In genomic region chr13:26510448-26510847, GRCm38 (mm10) we compare ENCODE assay signal across 28 mouse cellular contexts.
DNase-seq lines count a peak whose midpoint lies in the region; ATAC-seq and TF ChIP-seq lines count a peak whose summit lies in the region.
"Had no signal": no experiment of that assay in that cellular context is flagged by ENCODE, and none has a peak within 500 bp of the region (broad histone marks: within the 10 kb centered on the region; RNA-seq: fewer than 3 reads in every experiment).

No protein-coding gene starts in this region.

- ATAC-seq in forebrain, embryonic 14.5 days, result peak; percentile 61; the same call in 1 of the 2 replicates
- no peak for ATAC-seq in kidney, postnatal 0 days (replicated peaks; ENCODE audit: low FRiP score, low read depth)
- no peak for ATAC-seq in kidney, embryonic 16.5 days (ENCODE audit: low FRiP score, low TSS enrichment)
- ATAC-seq in midbrain, embryonic 14.5 days (ENCODE audit: low FRiP score, low TSS enrichment), result no peak
- ATAC-seq in midbrain, embryonic 16.5 days, result no peak
- ATAC-seq: hindbrain, embryonic 16.5 days; intestine, embryonic 15.5 days; lung, postnatal 0 days had no signal

- no peak overlapping the region for H3K4me2 ChIP-seq in forebrain, embryonic 14.5 days (ENCODE audit: low read length)
- H3K4me2 ChIP-seq in kidney, postnatal 0 days (ENCODE audit: low read length), result no peak overlapping the region
- H3K4me2 ChIP-seq in kidney, embryonic 16.5 days (replicated peaks; ENCODE audit: low read depth, low read length), result no peak overlapping the region
- no peak overlapping the region for H3K4me2 ChIP-seq in midbrain, embryonic 14.5 days (ENCODE audit: low read length)
- no peak overlapping the region for H3K4me2 ChIP-seq in midbrain, embryonic 16.5 days (ENCODE audit: low read length)
- H3K4me2 ChIP-seq: intestine, embryonic 15.5 days; limb, embryonic 15.5 days; liver, embryonic 13.5 days; neural tube, embryonic 13.5 days had no signal

- peak; percentile 78 for DNase-seq in forebrain, embryonic 14.5 days (ENCODE audit: low spot score)
- no peak for DNase-seq in forebrain, embryonic 10.5 days (ENCODE audit: extremely low spot score, low spot score)
- peak; percentile 23 for DNase-seq in kidney, postnatal 0 days (ENCODE audit: low spot score)
- DNase-seq in midbrain, embryonic 14.5 days, result peak; percentile 25
- no peak for DNase-seq in spleen, postnatal 4 days (ENCODE audit: low spot score in 2 of 2)
- DNase-seq: adrenal gland, postnatal 36 days; cerebellum, adult 9-10 months; gastrocnemius, postnatal 14 days; heart, postnatal 14 days; kidney, adult 2 months; kidney, postnatal 36 days; liver, embryonic 13.5 days; lung, adult 18-20 months; lung, postnatal 4 days; right cerebral cortex, postnatal 4 days; thymus, adult 2 months; thymus, postnatal 36 days had no signal

- H3K9me3 ChIP-seq in forebrain, embryonic 14.5 days (replicated peaks; ENCODE audit: control insufficient read depth, low read length), result no peaks in the 10 kb centered on the region
- no peaks in the 10 kb centered on the region for H3K9me3 ChIP-seq in forebrain, embryonic 10.5 days
- no peaks in the 10 kb centered on the region for H3K9me3 ChIP-seq in kidney, postnatal 0 days (replicated peaks; ENCODE audit: low read length)
- H3K9me3 ChIP-seq in kidney, embryonic 16.5 days (ENCODE audit: low read length), result no peaks in the 10 kb centered on the region
- H3K9me3 ChIP-seq in midbrain, embryonic 14.5 days (ENCODE audit: control insufficient read depth, low read length), result no peaks in the 10 kb centered on the region
- H3K9me3 ChIP-seq in midbrain, embryonic 16.5 days (replicated peaks; ENCODE audit: control insufficient read depth, low read length, poor library complexity, severe bottlenecking), result no peaks in the 10 kb centered on the region
- H3K9me3 ChIP-seq: hindbrain, embryonic 10.5 days; intestine, embryonic 15.5 days; limb, embryonic 10.5 days; limb, embryonic 15.5 days; liver, embryonic 13.5 days; megakaryocyte, embryonic 14.5 days; neural tube, embryonic 13.5 days had no signal

- no peaks in the 10 kb centered on the region for H3K4me1 ChIP-seq in forebrain, embryonic 14.5 days (ENCODE audit: control insufficient read depth, insufficient read depth, low read length)
- no peaks in the 10 kb centered on the region for H3K4me1 ChIP-seq in forebrain, embryonic 10.5 days
- no peaks in the 10 kb centered on the region for H3K4me1 ChIP-seq in kidney, postnatal 0 days (replicated peaks; ENCODE audit: insufficient read depth, low read length)
- H3K4me1 ChIP-seq in kidney, embryonic 16.5 days (ENCODE audit: insufficient read depth, low read length), result no peaks in the 10 kb centered on the region
- H3K4me1 ChIP-seq in midbrain, embryonic 14.5 days (ENCODE audit: control insufficient read depth, insufficient read depth, low read length), result no peaks in the 10 kb centered on the region
- no peaks in the 10 kb centered on the region for H3K4me1 ChIP-seq in midbrain, embryonic 16.5 days (ENCODE audit: control insufficient read depth, insufficient read depth, low read length)
- H3K4me1 ChIP-seq: hindbrain, embryonic 10.5 days; intestine, embryonic 15.5 days; limb, embryonic 10.5 days; limb, embryonic 15.5 days; liver, embryonic 13.5 days; megakaryocyte, embryonic 14.5 days; neural tube, embryonic 13.5 days had no signal

- H3K36me3 ChIP-seq in forebrain, embryonic 14.5 days (ENCODE audit: control insufficient read depth, insufficient read depth, low read length), result no peaks in the 10 kb centered on the region
- H3K36me3 ChIP-seq in forebrain, embryonic 10.5 days (replicated peaks), result no peaks in the 10 kb centered on the region
- no peaks in the 10 kb centered on the region for H3K36me3 ChIP-seq in kidney, postnatal 0 days (ENCODE audit: insufficient read depth, low read length)
- no peaks in the 10 kb centered on the region for H3K36me3 ChIP-seq in kidney, embryonic 16.5 days (ENCODE audit: insufficient read depth, low read length)
- H3K36me3 ChIP-seq in midbrain, embryonic 14.5 days (ENCODE audit: control insufficient read depth, insufficient read depth, low read length), result no peaks in the 10 kb centered on the region
- no peaks in the 10 kb centered on the region for H3K36me3 ChIP-seq in midbrain, embryonic 16.5 days (ENCODE audit: control insufficient read depth, insufficient read depth, low read length)
- H3K36me3 ChIP-seq: hindbrain, embryonic 10.5 days; intestine, embryonic 15.5 days; limb, embryonic 10.5 days; limb, embryonic 15.5 days; liver, embryonic 13.5 days; neural tube, embryonic 13.5 days had no signal

- no peak for TF ChIP-seq CTCF in kidney, postnatal 0 days (IDR thresholded peaks at IDR 0.05; ENCODE audit: low read depth)

- no peak overlapping the region for H3K9ac ChIP-seq in forebrain, embryonic 14.5 days (ENCODE audit: low read length)
- no peak overlapping the region for H3K9ac ChIP-seq in kidney, postnatal 0 days (ENCODE audit: low read depth, low read length)
- H3K9ac ChIP-seq in kidney, embryonic 16.5 days (replicated peaks; ENCODE audit: low read length), result no peak overlapping the region
- no peak overlapping the region for H3K9ac ChIP-seq in midbrain, embryonic 14.5 days (replicated peaks; ENCODE audit: low read length)
- no peak overlapping the region for H3K9ac ChIP-seq in midbrain, embryonic 16.5 days (ENCODE audit: low read depth, low read length)
- H3K9ac ChIP-seq: intestine, embryonic 15.5 days; limb, embryonic 15.5 days; liver, embryonic 13.5 days; neural tube, embryonic 13.5 days had no signal

- no peaks in the 10 kb centered on the region for H3K27me3 ChIP-seq in forebrain, embryonic 14.5 days (replicated peaks; ENCODE audit: control insufficient read depth, insufficient read depth, low read length)
- no peaks in the 10 kb centered on the region for H3K27me3 ChIP-seq in forebrain, embryonic 10.5 days (ENCODE audit: poor library complexity, severe bottlenecking)
- no peaks in the 10 kb centered on the region for H3K27me3 ChIP-seq in kidney, postnatal 0 days (ENCODE audit: insufficient read depth, low read length)
- H3K27me3 ChIP-seq in kidney, embryonic 16.5 days (ENCODE audit: insufficient read depth, low read length), result no peaks in the 10 kb centered on the region
- no peaks in the 10 kb centered on the region for H3K27me3 ChIP-seq in midbrain, embryonic 14.5 days (ENCODE audit: control insufficient read depth, insufficient read depth, low read length)
- H3K27me3 ChIP-seq in midbrain, embryonic 16.5 days (ENCODE audit: control insufficient read depth, insufficient read depth, low read depth, low read length), result no peaks in the 10 kb centered on the region
- H3K27me3 ChIP-seq: intestine, embryonic 15.5 days; limb, embryonic 15.5 days; liver, embryonic 13.5 days; megakaryocyte, embryonic 14.5 days; neural tube, embryonic 13.5 days had no signal

- WGBS in forebrain, embryonic 14.5 days, result 54% methylated on average over 4 of the region's 4 CpGs
- WGBS in forebrain, embryonic 10.5 days, result 87% methylated on average over 4 of the region's 4 CpGs
- 62% methylated on average over 4 of the region's 4 CpGs for WGBS in kidney, postnatal 0 days
- 65% methylated on average over 4 of the region's 4 CpGs for WGBS in kidney, embryonic 16.5 days
- 69% methylated on average over 4 of the region's 4 CpGs for WGBS in midbrain, embryonic 14.5 days
- WGBS in midbrain, embryonic 16.5 days, result 76% methylated on average over 4 of the region's 4 CpGs

- no peak overlapping the region for H3K27ac ChIP-seq in forebrain, embryonic 14.5 days (ENCODE audit: low read depth, low read length)
- no peak overlapping the region for H3K27ac ChIP-seq in forebrain, embryonic 10.5 days
- H3K27ac ChIP-seq in kidney, postnatal 0 days, result no peak overlapping the region
- no peak overlapping the region for H3K27ac ChIP-seq in kidney, embryonic 16.5 days (ENCODE audit: low read length)
- H3K27ac ChIP-seq in midbrain, embryonic 14.5 days (replicated peaks; ENCODE audit: low read depth, low read length), result no peak overlapping the region
- H3K27ac ChIP-seq in midbrain, embryonic 16.5 days (ENCODE audit: low read length), result no peak overlapping the region
- H3K27ac ChIP-seq: hindbrain, embryonic 10.5 days; intestine, embryonic 15.5 days; limb, embryonic 10.5 days; limb, embryonic 15.5 days; liver, embryonic 13.5 days; neural tube, embryonic 13.5 days had no signal

- no peak overlapping the region for H3K4me3 ChIP-seq in forebrain, embryonic 14.5 days (ENCODE audit: low read depth, low read length)
- H3K4me3 ChIP-seq in forebrain, embryonic 10.5 days, result no peak overlapping the region
- no peak overlapping the region for H3K4me3 ChIP-seq in kidney, postnatal 0 days (replicated peaks; ENCODE audit: low read depth, low read length)
- no peak overlapping the region for H3K4me3 ChIP-seq in kidney, embryonic 16.5 days (ENCODE audit: low read length)
- H3K4me3 ChIP-seq in midbrain, embryonic 14.5 days (replicated peaks; ENCODE audit: low read depth, low read length), result no peak overlapping the region
- no peak overlapping the region for H3K4me3 ChIP-seq in midbrain, embryonic 16.5 days (ENCODE audit: low read depth, low read length)
- H3K4me3 ChIP-seq: erythroblast, embryonic 14.5 days; hindbrain, embryonic 10.5 days; intestine, embryonic 15.5 days; limb, embryonic 10.5 days; limb, embryonic 15.5 days; liver, embryonic 13.5 days; megakaryocyte, embryonic 14.5 days; neural tube, embryonic 13.5 days had no signal

Comparison
In these comparisons a context has a peak if more than half of its experiments do, and no peak if none do; other contexts are left out.
1. DNase-seq: peak in forebrain, embryonic 14.5 days (single experiment), kidney, postnatal 0 days (single experiment) and midbrain, embryonic 14.5 days (single experiment); none in forebrain, embryonic 10.5 days (single experiment) and spleen, postnatal 4 days (0 of 2).